Mouse (Mus musculus): ENCODE results near the gene Crip1. TPM values are rescaled to one million over a fixed set of nuclear protein-coding genes. Genes with fewer than 3 reads are reported as not detected.

The Crip1 gene
- total RNA-seq (2021): 10 to 100 TPM; 12.7 to 13.0 TPM
- long read RNA-seq, experiment 1, transcript Crip1-201 (5 exons, 445 nt): major isoform, 6 of 6 reads
- long read RNA-seq, experiment 1, partial matches to known transcripts: 0 of 6 reads
- long read RNA-seq, experiment 1, other reads (novel, unspliced or antisense): 0 of 6 reads
- long read RNA-seq, experiment 2, transcript Crip1-201 (5 exons, 445 nt): major isoform, 9 of 9 reads
- long read RNA-seq, experiment 2, partial matches to known transcripts: 0 of 9 reads
- long read RNA-seq, experiment 2, other reads (novel, unspliced or antisense): 0 of 9 reads

GRCm38 (mm10) chr12:113146112-113147057 is at the start of gene Crip1:
Crip1 (plus strand) TSS chr12:113146316.
- DNase-seq (ENCODE audit: low spot score in 2 of 2): peak; percentile 85 to 88
- intact Hi-C loops (cut with DNase I): no loop called here

GRCm38 (mm10) chr12:113097040-113097439 is 49.1 kb upstream of the Crip1 start:
- no peak for DNase-seq (ENCODE audit: low spot score in 2 of 2)
- intact Hi-C loops (cut with DNase I): no loop called here

- DNase-seq (ENCODE audit: low spot score in 2 of 2): peak in 1 of 2 experiments; percentile 52
Observed at GRCm38 (mm10) chr12:113097749-113098281, 48.3 kb upstream of the Crip1 start, which contains the start of gene Mta1. Mta1 (plus strand) TSS chr12:113098278.

GRCm38 (mm10) chr12:113098530-113099151 is 47.5 kb upstream of the Crip1 start:
- intact Hi-C loops (cut with DNase I): no loop called here
- DNase-seq (ENCODE audit: low spot score in 2 of 2): no peak

More at GRCm38 (mm10) chr12:113097749-113098281, 48.3 kb upstream of the Crip1 start, which contains the start of gene Mta1:
- intact Hi-C loops (cut with DNase I): no loop called here

GRCm38 (mm10) chr12:113099470-113100237 is 46.5 kb upstream of the Crip1 start:
- intact Hi-C loops (cut with DNase I): loop anchor here (5.0 kb wide), 1 partner anchor 92 kb away; no protein-coding TSS in a partner anchor
- no peak for DNase-seq (ENCODE audit: low spot score in 2 of 2)

GRCm38 (mm10) chr12:113100448-113101076 is 45.6 kb upstream of the Crip1 start:
- DNase-seq (ENCODE audit: low spot score in 2 of 2): no peak
- intact Hi-C loops (cut with DNase I): loop anchor here (5.0 kb wide), 1 partner anchor 93 kb away; no protein-coding TSS in a partner anchor

GRCm38 (mm10) chr12:113101251-113101960 is 44.7 kb upstream of the Crip1 start:
- intact Hi-C loops (cut with DNase I): loop anchor here (5.0 kb wide), 1 partner anchor 94 kb away; no protein-coding TSS in a partner anchor
- DNase-seq (ENCODE audit: low spot score in 2 of 2): no peak

GRCm38 (mm10) chr12:113102461-113102860 is 43.7 kb upstream of the Crip1 start:
- intact Hi-C loops (cut with DNase I): loop anchor here (5.0 kb wide), 1 partner anchor 95 kb away; no protein-coding TSS in a partner anchor
- DNase-seq (ENCODE audit: low spot score in 2 of 2): peak; percentile 68 to 72

- DNase-seq (ENCODE audit: low spot score in 2 of 2): no peak
- intact Hi-C loops (cut with DNase I): loop anchor here (5.0 kb wide), 1 partner anchor 97 kb away; no protein-coding TSS in a partner anchor
Observed at GRCm38 (mm10) chr12:113103846-113104451, 42.2 kb upstream of the Crip1 start.

- DNase-seq (ENCODE audit: low spot score in 2 of 2): no peak
- intact Hi-C loops (cut with DNase I): no loop called here
Observed at GRCm38 (mm10) chr12:113106386-113106785, 39.7 kb upstream of the Crip1 start.

- intact Hi-C loops (cut with DNase I): no loop called here
- DNase-seq (ENCODE audit: low spot score in 2 of 2): no peak
Observed at GRCm38 (mm10) chr12:113107431-113108124, 38.5 kb upstream of the Crip1 start.

GRCm38 (mm10) chr12:113108528-113109283 is 37.4 kb upstream of the Crip1 start:
- intact Hi-C loops (cut with DNase I): no loop called here
- no peak for DNase-seq (ENCODE audit: low spot score in 2 of 2)

GRCm38 (mm10) chr12:113109801-113110200 is 36.3 kb upstream of the Crip1 start:
- no peak for DNase-seq (ENCODE audit: low spot score in 2 of 2)
- intact Hi-C loops (cut with DNase I): no loop called here

GRCm38 (mm10) chr12:113114141-113114540 is 32.0 kb upstream of the Crip1 start:
- intact Hi-C loops (cut with DNase I): no loop called here
- DNase-seq (ENCODE audit: low spot score in 2 of 2): no peak

GRCm38 (mm10) chr12:113114856-113115538 is 31.1 kb upstream of the Crip1 start:
- no peak for DNase-seq (ENCODE audit: low spot score in 2 of 2)
- intact Hi-C loops (cut with DNase I): no loop called here
